Mouse (Mus musculus): ENCODE measurements at regions not wholly inside any gene's neighbourhood (a gene's known extent, or its start where the extent isn't known, plus 50 kb on each side); places are given as distances from the start of the nearest gene placed in this dataset.

DNA sequence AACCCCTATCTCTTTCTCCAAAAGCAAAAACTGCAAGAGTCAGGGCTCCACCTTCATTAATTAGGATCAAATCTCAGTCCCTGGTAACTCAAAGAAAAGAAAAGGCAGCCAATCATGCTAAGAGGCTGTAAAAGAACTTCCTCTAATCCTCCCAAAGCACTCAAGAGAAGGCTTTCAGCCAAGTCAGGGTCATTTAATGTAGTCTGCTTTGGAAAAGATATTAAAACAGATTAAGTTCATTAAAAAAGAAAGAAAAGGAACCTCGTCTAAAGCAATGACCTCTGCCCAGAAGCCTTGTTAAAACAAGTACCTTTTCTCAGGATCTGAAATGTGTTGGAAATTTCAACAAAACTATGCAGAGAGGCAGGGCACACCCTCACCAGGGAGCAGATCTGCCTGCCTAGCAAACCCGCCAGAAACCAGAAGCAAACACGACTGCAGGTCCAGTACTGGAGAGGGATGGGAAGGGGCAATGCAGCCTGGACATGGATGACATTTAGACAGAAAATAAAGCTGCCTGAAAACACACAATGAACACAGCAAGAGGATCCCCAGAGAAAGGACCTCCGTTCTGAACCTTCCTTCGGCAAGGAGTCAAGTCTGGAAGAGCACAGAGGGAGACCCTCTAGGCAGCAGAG, 649.9 kb upstream of the Cdh5 start:
- WGBS, result 61% methylated on average over 5 of the region's 5 CpGs
- Histone ChIP-seq H3K27me3 (replicated peaks; ENCODE audit: control insufficient read depth, insufficient read depth, low read length) (no peaks in the 10 kb centered on the region), H3K9me3 (ENCODE audit: control insufficient read depth) (no peaks in the 10 kb centered on the region), H3K4me2 (replicated peaks; ENCODE audit: low read depth) (no peak overlapping the region), H3K4me3 (ENCODE audit: low read depth, low read length) (no peak overlapping the region), H3K36me3 (ENCODE audit: control insufficient read depth, insufficient read depth) (no peaks in the 10 kb centered on the region), H3K27ac (ENCODE audit: low read depth, low read length) (no peak overlapping the region), H3K9ac (ENCODE audit: low read depth, low read length) (no peak overlapping the region), H3K4me1 (replicated peaks; ENCODE audit: control insufficient read depth, insufficient read depth, low read length) (0 out of 2 replicates have a peak, but pooled peaks cover 4% of the 10 kb centered on the region)
- TF ChIP-seq CTCF (IDR thresholded peaks at IDR 0.05; ENCODE audit: low read depth), result no peak
- ATAC-seq, result no peak

DNA sequence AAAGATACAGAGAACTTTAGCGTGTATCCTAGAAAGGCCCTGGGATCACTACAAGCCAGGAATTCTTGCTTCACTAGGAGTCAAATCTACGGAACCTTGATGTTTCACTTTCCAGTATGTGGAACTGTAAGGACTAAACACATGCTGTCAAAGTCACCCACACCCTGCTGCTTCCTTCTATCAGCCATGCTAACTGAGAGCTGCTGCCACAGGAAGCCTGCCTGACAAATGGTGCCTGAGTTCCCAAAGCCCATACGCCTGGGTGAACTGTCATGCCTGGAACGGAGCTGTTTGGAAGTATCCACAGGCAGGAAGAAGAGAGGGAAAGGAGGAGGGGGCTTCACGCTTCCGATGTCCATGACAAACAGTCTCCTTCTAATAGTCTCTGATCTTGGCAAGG, 644.2 kb upstream of the Cdh5 start:
- Histone ChIP-seq H3K9ac (ENCODE audit: low read depth, low read length) (no peak overlapping the region), H3K36me3 (ENCODE audit: control insufficient read depth, insufficient read depth) (no peaks in the 10 kb centered on the region), H3K4me1 (replicated peaks; ENCODE audit: control insufficient read depth, insufficient read depth, low read length) (no peaks in the 10 kb centered on the region), H3K4me2 (replicated peaks; ENCODE audit: low read depth) (no peak overlapping the region), H3K4me3 (ENCODE audit: low read depth, low read length) (no peak overlapping the region), H3K27ac (ENCODE audit: low read depth, low read length) (no peak overlapping the region), H3K9me3 (ENCODE audit: control insufficient read depth) (no peaks in the 10 kb centered on the region), H3K27me3 (replicated peaks; ENCODE audit: control insufficient read depth, insufficient read depth, low read length) (no peaks in the 10 kb centered on the region)
- no peak for ATAC-seq
- 74% methylated on average over 6 of the region's 6 CpGs for WGBS
- no peak for TF ChIP-seq CTCF (IDR thresholded peaks at IDR 0.05; ENCODE audit: low read depth)

DNA sequence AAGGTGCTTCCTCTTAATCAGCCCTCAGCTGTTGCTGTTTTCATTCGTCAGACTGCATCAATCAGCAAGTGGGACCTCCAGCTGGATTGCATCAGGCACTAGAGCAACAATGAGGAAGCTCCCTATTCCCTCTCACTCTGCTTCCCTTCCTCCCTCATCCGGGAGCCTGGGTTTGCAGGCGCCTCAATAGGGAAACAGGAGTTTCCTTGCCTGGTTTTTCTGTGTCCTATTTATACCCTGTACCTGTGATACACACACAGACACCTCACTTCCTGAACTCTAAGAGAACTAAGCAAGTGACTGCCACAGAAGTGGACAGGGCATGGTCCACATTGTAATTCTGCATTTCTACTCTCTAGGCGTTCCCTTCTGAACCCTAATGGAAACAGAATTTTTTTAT, 637.9 kb upstream of the Cdh5 start:
- ATAC-seq, result no peak
- Histone ChIP-seq H3K27me3 (replicated peaks; ENCODE audit: control insufficient read depth, insufficient read depth, low read length) (no peaks in the 10 kb centered on the region), H3K9ac (ENCODE audit: low read depth, low read length) (no peak overlapping the region), H3K4me3 (ENCODE audit: low read depth, low read length) (no peak overlapping the region), H3K9me3 (ENCODE audit: control insufficient read depth) (no peaks in the 10 kb centered on the region), H3K27ac (ENCODE audit: low read depth, low read length) (no peak overlapping the region), H3K36me3 (ENCODE audit: control insufficient read depth, insufficient read depth) (no peaks in the 10 kb centered on the region), H3K4me1 (replicated peaks; ENCODE audit: control insufficient read depth, insufficient read depth, low read length) (no peaks in the 10 kb centered on the region), H3K4me2 (replicated peaks; ENCODE audit: low read depth) (no peak overlapping the region)
- TF ChIP-seq CTCF (IDR thresholded peaks at IDR 0.05; ENCODE audit: low read depth), result no peak
- WGBS, result 58% methylated on average over 4 of the region's 4 CpGs

DNA sequence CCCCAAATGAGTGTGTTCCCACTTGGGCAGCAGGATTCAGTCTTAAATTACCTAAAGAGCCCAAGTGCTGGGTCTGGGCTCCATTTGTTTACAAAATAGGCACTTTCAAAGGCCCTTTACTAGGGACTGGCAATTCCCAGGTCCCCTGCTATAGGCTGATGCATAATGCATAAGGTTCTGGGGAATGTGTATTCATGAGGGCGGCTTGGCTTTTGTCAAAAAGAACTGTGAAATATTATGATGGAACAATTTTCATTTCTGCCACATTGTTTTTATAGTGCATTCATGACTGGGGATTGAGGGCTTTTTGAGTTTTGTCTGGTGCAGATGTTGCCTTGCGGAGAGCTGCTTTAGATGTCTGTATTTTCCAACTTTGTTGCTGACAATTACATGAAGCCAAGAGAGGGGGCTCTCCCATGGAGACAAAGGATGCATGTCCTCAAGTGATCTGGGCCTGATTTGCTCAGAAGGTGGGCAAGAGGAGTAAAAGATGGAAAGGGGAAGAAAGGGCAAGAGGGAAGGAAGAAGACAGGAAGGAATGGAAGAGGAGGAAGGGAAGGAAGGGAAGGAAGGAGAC, 636.6 kb upstream of the Cdh5 start:
- Histone ChIP-seq H3K27ac (ENCODE audit: low read depth, low read length) (no peak overlapping the region), H3K4me3 (ENCODE audit: low read depth, low read length) (no peak overlapping the region), H3K9me3 (ENCODE audit: control insufficient read depth) (no peaks in the 10 kb centered on the region), H3K27me3 (replicated peaks; ENCODE audit: control insufficient read depth, insufficient read depth, low read length) (no peaks in the 10 kb centered on the region), H3K9ac (ENCODE audit: low read depth, low read length) (no peak overlapping the region), H3K36me3 (ENCODE audit: control insufficient read depth, insufficient read depth) (no peaks in the 10 kb centered on the region), H3K4me1 (replicated peaks; ENCODE audit: control insufficient read depth, insufficient read depth, low read length) (no peaks in the 10 kb centered on the region), H3K4me2 (replicated peaks; ENCODE audit: low read depth) (no peak overlapping the region)
- 88% methylated on average over 2 of the region's 2 CpGs for WGBS
- no peak for TF ChIP-seq CTCF (IDR thresholded peaks at IDR 0.05; ENCODE audit: low read depth)
- no peak for ATAC-seq

DNA sequence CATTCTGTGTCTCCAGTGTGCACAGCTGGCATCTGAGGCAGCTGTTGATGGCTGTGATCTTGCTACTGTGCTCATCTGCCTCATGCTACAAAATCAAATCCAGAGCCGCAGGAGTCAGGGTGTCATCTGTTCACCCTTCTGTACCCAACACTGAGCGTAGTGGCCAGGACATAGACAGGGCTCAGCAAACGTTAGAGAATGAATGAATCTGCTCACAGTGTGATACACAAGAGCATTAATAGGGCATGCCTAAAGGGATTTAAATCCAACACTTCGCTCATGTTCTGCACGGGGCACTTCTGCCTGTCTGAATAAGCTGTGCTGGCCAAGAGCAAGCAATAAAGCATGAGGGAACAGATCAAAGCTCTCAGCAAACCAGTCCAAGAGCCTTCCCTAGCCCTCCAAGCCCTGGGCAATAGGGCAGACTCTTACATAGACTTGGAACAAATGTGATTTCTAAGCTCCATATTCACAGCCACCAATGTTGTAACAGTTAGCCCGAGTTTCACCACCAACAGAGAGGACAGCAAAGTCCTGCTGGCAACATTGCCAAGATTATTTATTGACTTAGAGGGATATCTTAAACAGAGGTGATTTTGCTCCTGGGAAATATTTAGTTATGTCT, 633.8 kb upstream of the Cdh5 start:
- Histone ChIP-seq H3K4me3 (ENCODE audit: low read depth, low read length) (no peak overlapping the region), H3K27me3 (replicated peaks; ENCODE audit: control insufficient read depth, insufficient read depth, low read length) (no peaks in the 10 kb centered on the region), H3K9me3 (ENCODE audit: control insufficient read depth) (no peaks in the 10 kb centered on the region), H3K4me1 (replicated peaks; ENCODE audit: control insufficient read depth, insufficient read depth, low read length) (no peaks in the 10 kb centered on the region), H3K4me2 (replicated peaks; ENCODE audit: low read depth) (no peak overlapping the region), H3K9ac (ENCODE audit: low read depth, low read length) (no peak overlapping the region), H3K27ac (ENCODE audit: low read depth, low read length) (no peak overlapping the region), H3K36me3 (ENCODE audit: control insufficient read depth, insufficient read depth) (no peaks in the 10 kb centered on the region)
- ATAC-seq, result no peak
- no peak for TF ChIP-seq CTCF (IDR thresholded peaks at IDR 0.05; ENCODE audit: low read depth)
- 75% methylated on average over 6 of the region's 6 CpGs for WGBS

DNA sequence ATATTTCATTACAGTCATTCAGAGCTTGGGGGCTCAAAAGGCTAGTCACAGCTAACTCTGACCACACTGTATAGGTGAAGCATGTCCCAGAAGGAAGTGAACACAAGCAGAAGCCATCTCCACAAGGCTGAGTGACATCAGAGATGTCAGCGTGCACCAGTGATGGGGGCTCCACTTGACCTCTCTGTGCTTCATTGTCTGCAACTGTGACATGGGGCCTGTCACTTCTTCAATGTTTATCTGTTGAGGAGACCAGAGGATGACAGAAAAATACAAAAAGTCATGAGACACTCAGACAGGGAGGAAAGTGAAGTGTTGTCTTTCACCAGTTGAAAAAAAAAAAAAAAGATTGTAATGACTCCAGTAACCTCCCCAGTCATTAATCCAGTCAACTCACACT, 632.4 kb upstream of the Cdh5 start:
- no peaks in the 10 kb centered on the region for H3K4me1 ChIP-seq (replicated peaks; ENCODE audit: control insufficient read depth, insufficient read depth, low read length)
- no peak for ATAC-seq
- TF ChIP-seq CTCF (IDR thresholded peaks at IDR 0.05; ENCODE audit: low read depth), result no peak
- no peak overlapping the region for H3K4me2 ChIP-seq (replicated peaks; ENCODE audit: low read depth)
- no peak overlapping the region for H3K27ac ChIP-seq (ENCODE audit: low read depth, low read length)
- H3K27me3 ChIP-seq (replicated peaks; ENCODE audit: control insufficient read depth, insufficient read depth, low read length), result no peaks in the 10 kb centered on the region
- H3K4me3 ChIP-seq (ENCODE audit: low read depth, low read length), result no peak overlapping the region
- 59% methylated on average over 1 of the region's 1 CpGs for WGBS
- H3K36me3 ChIP-seq (ENCODE audit: control insufficient read depth, insufficient read depth), result no peaks in the 10 kb centered on the region
- no peaks in the 10 kb centered on the region for H3K9me3 ChIP-seq (ENCODE audit: control insufficient read depth)
- no peak overlapping the region for H3K9ac ChIP-seq (ENCODE audit: low read depth, low read length)

Measured in intestine, postnatal 0 days (tissue).